Mouse (Mus musculus) ES-E14 (cell line): ENCODE measurements around the gene Smchd1. TPM values are rescaled to one million over a fixed set of nuclear protein-coding genes. Genes with fewer than 3 reads are reported as not detected.

Experiments
- DNase-seq: peaks from one replicate; pipeline ENCODE4 v3.0.0-alpha.2; 2013; ENCODE audit warnings: low read depth, low spot score
- H3K27ac ChIP-seq: 2 replicates; pipeline ENCODE4 v1.5.1; 2012; ENCODE audit warnings: low read depth, mild to moderate bottlenecking, low read length, moderate library complexity, mixed read lengths; ENCODE audit not compliant: poor library complexity, insufficient read depth, severe bottlenecking
- H3K36me3 ChIP-seq: 2 replicates; pipeline ENCODE4 v1.6.1; 2012; ENCODE audit warnings: mild to moderate bottlenecking, low read length, moderate library complexity, mixed read lengths; ENCODE audit not compliant: control insufficient read depth, poor library complexity, insufficient read depth, severe bottlenecking
- H3K4me1 ChIP-seq, 2 experiments: fragments of 150-350 bp in 1 of 2; sonication (generic) in 1 of 2; 2 replicates each; pipeline ENCODE4 v1.6.1; 2012; ENCODE audit warnings: low read length in 2 of 2, mild to moderate bottlenecking in 1 of 2, mixed read lengths in 1 of 2; ENCODE audit not compliant: control insufficient read depth in 2 of 2, insufficient read depth in 2 of 2, poor library complexity in 1 of 2
- H3K4me3 ChIP-seq, 2 experiments: fragments of 150-350 bp in 1 of 2; sonication (generic) in 1 of 2; 2 replicates each; pipeline ENCODE4 v1.5.1; 2012; ENCODE audit warnings: low read length in 2 of 2, low read depth in 1 of 2, mild to moderate bottlenecking in 1 of 2, mixed read lengths in 1 of 2; ENCODE audit not compliant: insufficient read depth in 1 of 2, poor library complexity in 1 of 2, severe bottlenecking in 1 of 2
- H3K9ac ChIP-seq: 2 replicates; pipeline ENCODE4 v1.6.1; 2012; ENCODE audit warnings: low read depth, mild to moderate bottlenecking, low read length, mixed read lengths; ENCODE audit not compliant: poor library complexity, insufficient read depth, severe bottlenecking
- H3K9me3 ChIP-seq: fragments of 150-350 bp; sonication (generic); 2 replicates; pipeline ENCODE4 v1.6.1; 2012; ENCODE audit warnings: low read depth, mild to moderate bottlenecking, low read length; ENCODE audit not compliant: control insufficient read depth, insufficient read depth
- CHD2 ChIP-seq: IDR thresholded peaks from 2 replicates; pipeline ENCODE4 v1.6.1; 2014; ENCODE audit warnings: mild to moderate bottlenecking, low read depth, low read length, inconsistent platforms
- HCFC1 ChIP-seq: IDR thresholded peaks from 2 replicates; pipeline ENCODE4 v1.6.1; 2012; ENCODE audit warnings: low read length, inconsistent platforms, borderline replicate concordance; ENCODE audit not compliant: insufficient read depth
- MAFK ChIP-seq: IDR thresholded peaks from 2 replicates; pipeline ENCODE4 v1.6.1; 2014; ENCODE audit warnings: mild to moderate bottlenecking, low read depth, low read length, inconsistent platforms; ENCODE audit not compliant: insufficient read depth
- ZC3H11A ChIP-seq: IDR thresholded peaks from 2 replicates; pipeline ENCODE4 v1.6.1; 2012; ENCODE audit warnings: low read depth, mild to moderate bottlenecking, inconsistent platforms, low read length, borderline replicate concordance
- ZNF384 ChIP-seq: IDR thresholded peaks from 2 replicates; pipeline ENCODE4 v1.6.1; 2012; ENCODE audit warnings: low read depth, low read length, inconsistent platforms
- in situ Hi-C, 2 experiments: fragments of 600-800 bp; cut with MboI; formaldehyde crosslinking; loops; one replicate each; pipeline ENCODE4 v1.15.1; 2025; ENCODE audit warnings: low sequenced_read_pairs in 2 of 2, inconsistent platforms in 1 of 2; ENCODE audit not compliant: unreplicated experiment in 2 of 2
- total RNA-seq: library from RNA; depleted of rRNA; stranded (reverse); fragments of 300-350 nt; gene quantifications from 2 replicates; pipeline ENCODE4 v1.2.3, GENCODE M21; 2012; rRNA removed

The Smchd1 gene
- total RNA-seq, result 35.5 and 41.0 TPM in 2 replicates

- TF ChIP-seq HCFC1, result no peak; the same call in 1 of the 2 replicates
- TF ChIP-seq CHD2, result no peak
- TF ChIP-seq ZNF384, result no peak
- TF ChIP-seq MAFK, result no peak
- no peak for TF ChIP-seq ZC3H11A
Observed at GRCm38 (mm10) chr17:71474762-71475704, at the start of gene Smchd1. Gene Smchd1 (minus strand): TSS chr17:71475343.

DNA sequence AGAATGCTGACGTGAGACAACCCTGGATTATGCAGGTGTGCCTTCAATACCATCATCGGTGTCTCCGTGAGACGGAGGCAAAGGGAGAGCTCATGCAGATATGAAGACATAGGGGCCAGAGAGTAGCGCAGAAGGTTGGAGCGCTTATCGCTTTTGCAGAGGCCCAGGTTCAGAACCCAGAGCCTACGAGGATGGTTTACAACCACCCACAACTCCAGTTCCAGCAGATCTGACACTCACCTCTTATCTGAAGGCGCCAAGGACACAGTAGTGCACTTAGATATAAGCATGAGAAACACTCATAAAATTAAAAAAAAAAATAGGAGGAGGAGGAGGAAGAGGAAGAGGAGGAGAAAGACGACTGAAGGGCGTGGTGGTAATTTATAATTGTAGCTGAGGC is 35.2 kb upstream of the Smchd1 start:
- H3K4me1 ChIP-seq, result no peaks in the 10 kb centered on the region
- DNase-seq, result no peak
- no peaks in the 10 kb centered on the region for H3K9me3 ChIP-seq
- in situ Hi-C loops, result no loop called here
- no peak overlapping the region for H3K9ac ChIP-seq
- TF ChIP-seq CHD2 (no peak), MAFK (no peak), HCFC1 (no peak), ZC3H11A (no peak), ZNF384 (no peak)
- no peak overlapping the region for H3K4me3 ChIP-seq
- peaks cover 22% of the 10 kb centered on the region for H3K36me3 ChIP-seq
- H3K27ac ChIP-seq, result no peak overlapping the region

More at GRCm38 (mm10) chr17:71474762-71475704, at the start of gene Smchd1:
- peak within 1 kb of the TSS; percentile 82 for H3K9ac ChIP-seq
- H3K4me1 ChIP-seq, result peaks cover 2 to 3% of the 10 kb centered on the region in 2 experiments; a peak in 2 of 4 replicates
- H3K36me3 ChIP-seq, result no peaks in the 10 kb centered on the region
- peak within 1 kb of the TSS; percentile 66 to 74 for H3K4me3 ChIP-seq
- peak; percentile 65 for DNase-seq
- in situ Hi-C loops, result no loop called here
- no peaks in the 10 kb centered on the region for H3K9me3 ChIP-seq
- peak within 1 kb of the TSS; percentile 37; the same call in 1 of the 2 replicates for H3K27ac ChIP-seq

DNA sequence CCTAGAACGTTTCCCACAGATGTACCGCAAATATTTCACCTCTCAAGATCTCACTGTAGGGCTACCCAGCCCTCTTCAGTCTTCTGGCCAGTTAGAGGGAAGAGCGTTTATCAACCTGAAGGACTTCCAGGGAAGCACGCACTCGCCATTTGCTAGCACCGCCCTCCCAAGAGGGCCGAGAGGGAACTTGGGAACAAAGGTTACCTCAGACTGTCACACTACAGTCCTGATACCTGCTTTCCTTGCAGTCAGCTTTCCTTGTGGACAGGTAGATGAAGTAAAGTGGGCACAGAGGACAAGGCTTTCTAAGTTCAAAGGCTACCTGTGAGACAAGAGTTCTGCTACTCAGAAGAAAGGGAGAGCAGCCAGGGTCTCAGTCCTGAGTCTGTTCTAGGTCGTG is 31.7 kb upstream of the Smchd1 start:
- Histone ChIP-seq H3K27ac (no peak overlapping the region), H3K9ac (no peak overlapping the region), H3K9me3 (no peaks in the 10 kb centered on the region), H3K36me3 (peaks cover 25% of the 10 kb centered on the region), H3K4me1 (no peaks in the 10 kb centered on the region), H3K4me3 (no peak overlapping the region)
- DNase-seq, result no peak
- TF ChIP-seq ZNF384, result no peak
- no peak for TF ChIP-seq MAFK
- no peak for TF ChIP-seq ZC3H11A
- TF ChIP-seq CHD2, result no peak
- no peak for TF ChIP-seq HCFC1
- in situ Hi-C loops, result no loop called here

GRCm38 (mm10) chr17:71495784-71496183 is 20.6 kb upstream of the Smchd1 start:
- H3K9ac ChIP-seq, result no peak overlapping the region
- no peak overlapping the region for H3K4me3 ChIP-seq
- TF ChIP-seq ZNF384 (no peak), ZC3H11A (no peak), MAFK (no peak), CHD2 (no peak), HCFC1 (no peak)
- DNase-seq, result no peak
- in situ Hi-C loops, result no loop called here
- H3K4me1 ChIP-seq, result no peaks in the 10 kb centered on the region
- H3K27ac ChIP-seq, result no peak overlapping the region
- H3K36me3 ChIP-seq, result peaks cover 21% of the 10 kb centered on the region
- H3K9me3 ChIP-seq, result 0 out of 2 replicates have a peak, but pooled peaks cover 1% of the 10 kb centered on the region
